Mouse (Mus musculus) adipose tissue, adult 10 weeks (tissue): ENCODE data around the gene Mb. TPM values are rescaled to one million over a fixed set of nuclear protein-coding genes. Genes with fewer than 3 reads are reported as not detected.

Experiments used
- polyA plus RNA-seq: library from polyadenylated mRNA; stranded (reverse); fragments of 350-450 nt; fragmentation: Illumina TruSeq; extraction: RNeasy Lipid Tissue Mini Kit (QIAGEN cat#74804); gene quantifications from one replicate; pipeline ENCODE4 v1.2.3, GENCODE M21; 2014; ENCODE audit warnings: low read depth, low replicate concordance

The Mb gene
- 7.4 TPM for polyA plus RNA-seq

DNA sequence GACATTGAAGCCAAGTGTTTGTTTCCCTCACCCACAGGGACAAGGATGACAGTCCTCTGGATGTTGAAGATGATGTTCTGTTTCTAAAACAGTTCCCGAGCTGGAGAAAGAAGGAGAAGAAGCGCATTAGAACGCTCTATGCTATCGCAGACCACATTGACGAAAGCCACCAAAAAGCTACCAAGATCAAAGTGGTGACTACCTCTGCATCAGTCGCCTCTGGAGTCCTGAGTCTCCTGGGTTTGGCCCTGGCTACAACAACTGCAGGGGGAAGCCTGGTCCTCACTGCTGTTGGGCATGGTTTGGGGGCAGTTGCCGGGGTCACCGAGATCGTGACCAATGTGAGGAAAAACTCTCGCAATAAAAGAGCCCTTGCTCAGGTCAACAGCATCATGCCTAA is at the start of gene Mb:
Gene Mb (minus strand): TSS at position 101 of the 400 bp plus-strand sequence.

GRCm38 (mm10) chr15:77044597-77045320 is 5.7 kb downstream of the Mb start, which contains the start of gene Apol6:
Gene Apol6 (plus strand): TSS chr15:77044729.

Other genes starting within 250 kb of the Mb start
- 6.6 TPM for gene Zfp251, start 179.2 kb downstream of the Mb start, polyA plus RNA-seq
- gene Zfp7, start 171.4 kb downstream of the Mb start, polyA plus RNA-seq: 9.0 TPM
- not detected for gene Gm49527, start 171.3 kb downstream of the Mb start, polyA plus RNA-seq
- gene Zfp647, start 125.2 kb downstream of the Mb start, polyA plus RNA-seq: 2.6 TPM
- gene 1110038F14Rik, start 102.2 kb downstream of the Mb start, polyA plus RNA-seq: 26.0 TPM
- 222 TPM for gene Apol6, start 5.9 kb downstream of the Mb start, polyA plus RNA-seq